Mouse (Mus musculus): ENCODE measurements around the gene Olfr630. TPM values are rescaled to one million over a fixed set of nuclear protein-coding genes. Genes with fewer than 3 reads are reported as not detected.

Gene Olfr630
- polyA plus RNA-seq (2017; shearing (Covaris generic)) = not detected

DNA sequence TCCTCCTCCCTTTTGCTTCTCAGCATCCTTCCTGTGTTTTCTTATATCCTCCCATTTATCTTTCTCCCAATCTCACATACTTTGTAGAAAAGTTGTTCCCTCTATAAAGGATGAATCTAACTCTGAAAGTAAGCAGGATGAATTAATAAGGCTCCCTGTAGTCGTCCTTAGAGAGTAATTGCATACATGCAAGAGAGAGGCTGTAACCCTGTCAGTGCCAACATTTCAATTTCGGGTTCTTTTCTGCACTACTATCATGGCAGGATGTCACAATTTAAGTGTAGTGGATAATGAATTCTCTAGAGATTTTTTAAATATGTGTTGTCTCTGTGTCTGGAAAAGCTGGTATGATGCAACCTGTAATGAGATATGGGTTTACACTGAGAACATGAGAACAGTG is at the start of gene Olfr630:
Gene Olfr630, minus strand, starts transcription at position 101 of the 400 bp plus-strand sequence.

GRCm38 (mm10) chr7:103791721-103792120 is 34.6 kb upstream of the Olfr630 start, which contains the start of gene Olfr67:
Olfr67 (minus strand) TSS chr7:103791821.

DNA sequence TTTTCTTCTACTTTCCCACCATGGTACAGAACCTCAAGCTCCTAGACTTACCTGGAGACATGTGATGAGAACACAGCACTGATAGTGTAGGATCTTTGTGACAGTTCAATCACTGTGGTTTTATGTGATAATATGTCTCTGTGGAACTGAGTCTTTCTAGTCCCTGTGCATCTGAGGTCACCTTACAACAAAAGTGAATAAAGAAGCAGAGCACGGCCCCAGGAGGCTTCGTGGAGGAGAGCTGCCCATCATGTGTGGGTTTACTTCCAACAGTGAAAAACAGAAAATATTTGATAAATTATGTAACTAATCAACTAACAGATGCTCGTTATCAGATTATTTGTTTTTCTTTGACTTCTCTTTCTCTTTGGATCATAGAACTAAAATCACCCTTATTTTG is 22.5 kb upstream of the Olfr630 start, which contains the start of gene Olfr68:
Gene Olfr68, minus strand, starts transcription at position 101 of the 400 bp plus-strand sequence.

GRCm38 (mm10) chr7:103771494-103771893 is 14.4 kb upstream of the Olfr630 start, which contains the start of gene Olfr69:
Olfr69 (minus strand) TSS chr7:103771594.

DNA sequence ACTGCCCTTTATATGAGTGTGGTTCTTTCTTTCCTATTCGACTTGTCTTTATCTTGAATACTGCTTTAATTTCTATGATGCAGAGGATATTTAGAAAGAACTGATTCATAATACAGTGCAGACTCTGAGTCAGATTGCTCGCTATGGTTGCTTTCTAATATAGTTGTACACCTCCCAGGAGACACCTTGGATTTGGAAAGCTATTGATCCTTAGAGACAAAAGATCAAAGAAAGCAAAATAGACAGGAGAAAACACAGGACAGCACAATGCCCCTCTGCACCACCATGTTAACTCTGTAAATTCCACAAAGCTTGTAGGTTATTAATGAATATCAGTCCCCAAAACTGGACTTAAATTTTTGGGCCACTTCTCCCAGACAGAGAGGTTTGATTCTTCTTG is 12.3 kb downstream of the Olfr630 start, which contains the start of gene Olfr629:
Gene Olfr629, minus strand, starts transcription at position 101 of the 400 bp plus-strand sequence.

DNA sequence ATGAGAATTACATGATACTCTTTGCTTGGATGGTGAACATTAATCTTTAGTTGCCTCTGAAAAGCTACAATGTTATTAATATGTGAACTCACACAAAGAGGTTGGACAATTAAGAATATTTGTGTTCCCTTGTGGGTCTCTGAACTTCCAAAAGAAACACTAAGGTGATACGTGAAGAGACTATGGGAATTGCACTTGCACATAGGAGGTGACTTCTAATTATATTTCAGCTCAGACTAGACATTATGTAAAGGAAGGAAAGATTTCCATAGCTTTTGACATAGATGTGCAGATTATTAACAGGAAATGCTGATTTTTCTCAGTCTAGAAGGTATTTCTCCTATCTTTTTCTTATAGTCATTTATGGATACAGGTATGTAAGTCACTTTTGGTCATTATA is 27.1 kb downstream of the Olfr630 start, which contains the start of gene Olfr628:
Gene Olfr628, plus strand, starts transcription at position 301 of the 400 bp plus-strand sequence.

GRCm38 (mm10) chr7:103714371-103714770 is 42.8 kb downstream of the Olfr630 start, which contains the start of gene Olfr243:
Olfr243 (plus strand) TSS chr7:103714671.

Other genes starting within 250 kb of the Olfr630 start
- gene Olfr610, start 245.2 kb downstream of the Olfr630 start, polyA plus RNA-seq (2017; shearing (Covaris generic)) = not detected
- not detected for gene Olfr611, start 236.5 kb downstream of the Olfr630 start, polyA plus RNA-seq (2017; shearing (Covaris generic))
- gene Olfr612, start 214.6 kb downstream of the Olfr630 start, polyA plus RNA-seq (2017; shearing (Covaris generic)) = not detected
- gene Olfr613, start 209.3 kb downstream of the Olfr630 start, polyA plus RNA-seq (2017; shearing (Covaris generic)) = not detected
- gene Olfr615, start 201.3 kb downstream of the Olfr630 start, polyA plus RNA-seq (2017; shearing (Covaris generic)) = not detected
- gene Olfr616, start 188.2 kb downstream of the Olfr630 start, polyA plus RNA-seq (2017; shearing (Covaris generic)) = not detected
- gene Olfr617, start 184.3 kb downstream of the Olfr630 start, polyA plus RNA-seq (2017; shearing (Covaris generic)) = not detected
- not detected for gene Olfr618, start 167.2 kb downstream of the Olfr630 start, polyA plus RNA-seq (2017; shearing (Covaris generic))
- not detected for gene Olfr619, start 156.8 kb downstream of the Olfr630 start, polyA plus RNA-seq (2017; shearing (Covaris generic))
- not detected for gene Olfr620, start 144.8 kb downstream of the Olfr630 start, polyA plus RNA-seq (2017; shearing (Covaris generic))
- not detected for gene Olfr622, start 114.6 kb downstream of the Olfr630 start, polyA plus RNA-seq (2017; shearing (Covaris generic))
- not detected for gene Olfr623, start 93.6 kb downstream of the Olfr630 start, polyA plus RNA-seq (2017; shearing (Covaris generic))
- not detected for gene Olfr624, start 86.1 kb downstream of the Olfr630 start, polyA plus RNA-seq (2017; shearing (Covaris generic))
- not detected for gene Olfr625-ps1, start 74.6 kb downstream of the Olfr630 start, polyA plus RNA-seq (2017; shearing (Covaris generic))
- not detected for gene Olfr243, start 42.7 kb downstream of the Olfr630 start, polyA plus RNA-seq (2017; shearing (Covaris generic))
- not detected for gene Olfr628, start 27.0 kb downstream of the Olfr630 start, polyA plus RNA-seq (2017; shearing (Covaris generic))
- gene Olfr629, start 12.4 kb downstream of the Olfr630 start, polyA plus RNA-seq (2017; shearing (Covaris generic)) = not detected
- not detected for gene Olfr69, start 14.3 kb upstream of the Olfr630 start, polyA plus RNA-seq (2017; shearing (Covaris generic))
- not detected for gene Olfr68, start 22.4 kb upstream of the Olfr630 start, polyA plus RNA-seq (2017; shearing (Covaris generic))
- not detected for gene Olfr67, start 34.5 kb upstream of the Olfr630 start, polyA plus RNA-seq (2017; shearing (Covaris generic))
- gene Hbb-bt, start 56.7 kb upstream of the Olfr630 start, polyA plus RNA-seq (2017; shearing (Covaris generic)) = 122 TPM
- gene Hbb-bs, start 70.8 kb upstream of the Olfr630 start, polyA plus RNA-seq (2017; shearing (Covaris generic)) = 599 TPM
- not detected for gene Hbb-bh2, start 83.2 kb upstream of the Olfr630 start, polyA plus RNA-seq (2017; shearing (Covaris generic))
- gene Hbb-bh1, start 85.8 kb upstream of the Olfr630 start, polyA plus RNA-seq (2017; shearing (Covaris generic)) = not detected
- not detected for gene Hbb-y, start 95.9 kb upstream of the Olfr630 start, polyA plus RNA-seq (2017; shearing (Covaris generic))
- gene Olfr66, start 128.9 kb upstream of the Olfr630 start, polyA plus RNA-seq (2017; shearing (Covaris generic)) = not detected
- gene Olfr64, start 137.2 kb upstream of the Olfr630 start, polyA plus RNA-seq (2017; shearing (Covaris generic)) = not detected
- gene Olfr65, start 146.2 kb upstream of the Olfr630 start, polyA plus RNA-seq (2017; shearing (Covaris generic)) = not detected
- not detected for gene Olfr631, start 171.5 kb upstream of the Olfr630 start, polyA plus RNA-seq (2017; shearing (Covaris generic))
- gene Olfr632, start 177.0 kb upstream of the Olfr630 start, polyA plus RNA-seq (2017; shearing (Covaris generic)) = not detected
- gene Olfr633, start 187.1 kb upstream of the Olfr630 start, polyA plus RNA-seq (2017; shearing (Covaris generic)) = not detected
- 0.04 TPM for gene Olfr635, start 213.8 kb upstream of the Olfr630 start, polyA plus RNA-seq (2017; shearing (Covaris generic))
- not detected for gene Olfr638, start 241.4 kb upstream of the Olfr630 start, polyA plus RNA-seq (2017; shearing (Covaris generic))